18 mouse cellular contexts compared by ENCODE assay signal in the genomic region with DNA sequence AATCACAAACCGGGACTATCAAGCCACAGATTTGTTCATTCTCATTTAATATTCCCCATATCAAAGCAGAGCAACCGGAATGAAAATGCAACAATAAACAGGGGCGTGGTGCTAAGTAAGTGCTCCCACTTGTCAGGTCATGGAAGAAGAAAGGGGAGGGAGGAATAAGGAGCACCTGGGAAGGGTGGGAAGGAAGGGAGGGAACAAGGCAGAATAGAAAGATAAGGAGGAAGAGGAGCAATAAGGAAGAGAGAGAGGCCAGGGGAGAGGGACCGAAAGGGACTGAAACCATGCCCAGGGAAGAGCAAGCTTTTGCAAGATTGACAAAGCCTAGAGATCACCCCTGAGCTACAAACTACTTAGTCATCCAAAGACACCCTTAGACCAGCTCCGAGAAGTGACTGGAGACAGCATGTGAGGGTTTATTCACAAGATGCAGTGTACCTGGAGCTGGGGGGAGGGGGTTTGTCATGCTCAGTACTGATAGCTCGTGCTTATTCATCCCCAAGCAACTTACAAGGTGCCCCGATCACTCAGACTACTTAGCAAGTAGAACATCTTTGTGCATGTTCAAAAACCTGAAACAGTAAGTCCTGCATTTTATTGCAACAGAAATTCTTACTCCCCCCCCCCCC.
"Had no signal": no experiment of that assay in that cellular context is flagged by ENCODE, and none has a peak within 500 bp of the region (broad histone marks: within the 10 kb centered on the region; RNA-seq: fewer than 3 reads in every experiment).

No protein-coding gene starts in this region.

- H3K9me3 ChIP-seq: liver, embryonic 13.5 days; neural tube, embryonic 12.5 days; neural tube, embryonic 15.5 days had no signal

- H3K36me3 ChIP-seq: liver, embryonic 13.5 days; neural tube, embryonic 12.5 days; neural tube, embryonic 15.5 days had no signal

- H3K27ac ChIP-seq: kidney, postnatal 0 days; layer of hippocampus, adult 2 months; left cerebral cortex, adult 2 months; liver, embryonic 13.5 days; neural tube, embryonic 12.5 days; neural tube, embryonic 15.5 days had no signal

- DNase-seq: kidney, adult 2 months; kidney, postnatal 25 days; layer of hippocampus, adult 9-11 months; liver, embryonic 13.5 days; lung, adult 2 months; lung, postnatal 14 days; lung, postnatal 4 days; midbrain, embryonic 14.5 days; retina, postnatal 1 day; right cerebral cortex, postnatal 25 days; thymus, adult 2 months; thymus, postnatal 25 days had no signal

- H3K9ac ChIP-seq: liver, embryonic 13.5 days; neural tube, embryonic 12.5 days; neural tube, embryonic 15.5 days had no signal

- H3K4me2 ChIP-seq: liver, embryonic 13.5 days; midbrain, embryonic 11.5 days; neural tube, embryonic 12.5 days; neural tube, embryonic 15.5 days had no signal

- H3K27me3 ChIP-seq: liver, embryonic 13.5 days; neural tube, embryonic 12.5 days; neural tube, embryonic 15.5 days had no signal

- H3K4me3 ChIP-seq: layer of hippocampus, adult 2 months; left cerebral cortex, adult 2 months; liver, embryonic 13.5 days; neural tube, embryonic 12.5 days; neural tube, embryonic 15.5 days had no signal
